Mouse (Mus musculus): Measurements from ENCODE around the gene Spred2.
"Not testable (repeated sequence)": the region's sequence is repeated elsewhere in the genome, so short reads cannot be mapped to it uniquely, and the experiment has no call there.

Spred2 gene

DNA sequence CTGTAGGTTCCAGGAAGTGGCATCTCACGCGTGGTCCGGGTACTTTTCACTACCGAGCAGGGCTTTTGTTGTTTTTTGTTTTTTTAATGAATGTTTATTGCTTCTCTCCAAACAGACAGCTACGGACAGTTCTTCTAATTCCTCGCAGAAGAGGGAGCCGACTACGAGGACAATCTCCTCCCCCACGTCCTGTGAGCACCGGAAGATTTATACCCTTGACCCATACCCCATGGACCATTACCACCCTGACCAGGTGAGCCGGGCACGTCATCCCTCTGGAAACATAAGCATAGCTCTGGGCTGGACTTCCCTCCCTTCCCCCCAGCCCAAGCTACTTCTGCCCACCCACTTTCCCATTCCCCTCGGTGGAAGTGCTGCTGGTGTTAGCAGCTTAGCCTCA, 93.8 kb downstream of the Spred2 start:
- DNase-seq (ENCODE audit: low read depth, low spot score) = no peak

- DNase-seq (ENCODE audit: low read depth, low spot score) = no peak
Observed at GRCm38 (mm10) chr11:20018905-20019304, 94.7 kb downstream of the Spred2 start.

DNA sequence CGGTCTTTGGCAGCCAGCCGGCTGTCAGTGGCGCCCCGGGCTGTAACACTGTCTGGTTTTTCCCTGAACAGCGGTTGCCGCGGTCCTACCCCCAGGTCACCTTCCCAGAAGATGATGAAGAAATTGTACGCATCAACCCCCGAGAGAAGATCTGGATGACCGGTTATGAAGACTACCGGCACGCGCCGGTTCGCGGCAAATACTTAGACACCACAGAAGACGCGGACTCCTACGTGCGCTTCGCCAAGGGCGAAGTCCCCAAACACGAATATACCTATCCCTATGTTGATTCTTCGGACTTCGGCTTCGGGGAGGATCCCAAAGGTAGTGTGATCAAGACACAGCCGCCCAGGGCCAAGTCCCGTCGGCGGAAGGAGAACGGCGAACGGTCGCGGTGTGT, 96.5 kb downstream of the Spred2 start:
- DNase-seq (ENCODE audit: low read depth, low spot score) = no peak

- DNase-seq (ENCODE audit: low read depth, low spot score) = no peak
Observed at GRCm38 (mm10) chr11:20022462-20022861, 98.3 kb downstream of the Spred2 start.

DNA sequence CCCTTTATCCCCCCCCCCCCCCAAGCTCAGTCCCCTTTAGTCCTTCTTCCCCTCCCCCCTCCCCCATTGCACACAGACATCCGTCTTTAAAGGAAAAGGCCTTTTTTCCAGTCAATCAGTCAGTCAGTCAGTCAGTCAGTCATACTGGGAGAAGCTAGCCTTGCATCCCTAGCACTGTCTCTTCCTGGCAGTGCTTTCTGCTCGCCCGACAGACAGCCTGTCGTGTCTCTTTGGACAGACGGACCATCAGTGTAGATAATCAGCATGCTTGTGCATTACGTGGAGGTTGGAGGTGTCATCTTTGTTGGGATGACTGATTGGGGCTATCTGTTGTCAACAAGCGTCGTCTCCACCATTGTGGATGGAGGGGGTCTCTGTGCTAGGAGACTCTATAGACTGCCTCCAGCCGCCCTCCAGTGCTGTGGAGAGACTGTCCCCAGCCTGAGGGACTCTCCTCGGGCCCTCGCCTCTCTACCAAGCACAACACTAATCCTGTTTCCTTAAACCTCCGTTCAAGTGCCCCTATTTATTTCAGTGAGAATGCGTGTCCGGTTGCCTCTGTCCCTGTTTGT, 98.8 kb downstream of the Spred2 start:
- DNase-seq (ENCODE audit: low read depth, low spot score) = no peak

GRCm38 (mm10) chr11:20025899-20026298, 101.7 kb downstream of the Spred2 start:
- DNase-seq (ENCODE audit: low read depth, low spot score) = no peak

- DNase-seq (ENCODE audit: low read depth, low spot score) = no peak
Observed at GRCm38 (mm10) chr11:20027719-20028118, 103.5 kb downstream of the Spred2 start.

- no peak for DNase-seq (ENCODE audit: low read depth, low spot score)
Observed at GRCm38 (mm10) chr11:20028396-20028795, 104.2 kb downstream of the Spred2 start.

GRCm38 (mm10) chr11:20029014-20029413, 104.8 kb downstream of the Spred2 start:
- DNase-seq (ENCODE audit: low read depth, low spot score) = no peak

DNA sequence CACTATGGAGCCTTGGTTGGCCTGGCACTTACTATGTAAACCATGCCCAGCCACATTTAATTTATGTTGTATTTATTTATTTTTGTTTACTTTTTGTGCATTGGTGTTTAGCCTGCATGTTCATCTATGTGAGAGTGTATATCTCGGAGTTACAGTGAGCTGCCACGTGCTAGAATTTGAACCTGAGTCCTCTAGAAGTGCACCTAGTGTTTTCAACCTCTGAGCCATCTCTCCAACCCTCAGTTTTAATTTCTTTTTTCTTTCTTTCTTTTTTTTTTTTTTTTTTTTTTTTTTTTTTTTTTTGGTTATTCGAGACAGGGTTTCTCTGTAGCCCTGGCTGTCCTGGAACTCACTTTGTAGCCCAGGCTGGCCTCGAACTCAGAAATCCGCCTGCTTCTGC, 106.8 kb downstream of the Spred2 start:
- DNase-seq (ENCODE audit: low read depth, low spot score) = not testable (repeated sequence)

- DNase-seq (ENCODE audit: low read depth, low spot score) = no peak
Observed at GRCm38 (mm10) chr11:20031536-20031935, 107.4 kb downstream of the Spred2 start.

DNA sequence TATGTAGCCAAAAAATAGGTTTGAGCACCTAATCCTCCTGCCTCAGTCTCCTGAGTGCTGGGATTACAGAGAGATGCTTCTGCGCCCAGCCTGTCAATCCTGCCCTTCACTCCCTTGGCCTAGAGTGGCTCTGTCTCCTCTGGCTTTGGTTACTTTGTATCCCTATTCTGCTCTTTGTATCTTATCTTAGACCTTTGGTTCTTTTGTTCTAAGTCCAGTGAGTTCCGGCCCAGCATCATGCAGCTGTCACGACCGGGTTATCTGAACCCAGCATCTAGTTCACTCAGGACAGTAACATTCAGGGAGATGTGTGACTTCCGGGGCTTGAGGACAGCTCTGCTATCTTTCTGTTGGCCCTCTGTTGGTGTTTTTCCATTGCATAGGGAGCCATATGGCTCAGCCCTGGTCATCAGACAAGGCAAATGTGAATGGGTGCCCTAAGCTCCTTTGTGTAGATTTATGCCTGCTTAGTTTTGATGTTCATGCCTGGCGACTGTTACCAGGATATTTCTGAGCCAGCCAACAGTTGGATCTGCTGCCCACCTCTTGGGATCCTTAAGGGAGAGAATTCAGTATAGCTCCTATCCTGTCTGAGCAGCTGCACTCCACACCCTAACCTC, 109.5 kb downstream of the Spred2 start:
- no peak for DNase-seq (ENCODE audit: low read depth, low spot score)

- DNase-seq (ENCODE audit: low read depth, low spot score) = no peak
Observed at GRCm38 (mm10) chr11:20034337-20034947, 110.3 kb downstream of the Spred2 start.

- no peak for DNase-seq (ENCODE audit: low read depth, low spot score)
Observed at GRCm38 (mm10) chr11:20035343-20035928, 111.3 kb downstream of the Spred2 start.

- DNase-seq (ENCODE audit: low read depth, low spot score) = no peak
Observed at GRCm38 (mm10) chr11:20035972-20036371, 111.8 kb downstream of the Spred2 start.

- DNase-seq (ENCODE audit: low read depth, low spot score) = no peak
Observed at GRCm38 (mm10) chr11:20037739-20038138, 113.6 kb downstream of the Spred2 start.

- DNase-seq (ENCODE audit: low read depth, low spot score) = no peak
Observed at GRCm38 (mm10) chr11:20038723-20039122, 114.5 kb downstream of the Spred2 start.

DNA sequence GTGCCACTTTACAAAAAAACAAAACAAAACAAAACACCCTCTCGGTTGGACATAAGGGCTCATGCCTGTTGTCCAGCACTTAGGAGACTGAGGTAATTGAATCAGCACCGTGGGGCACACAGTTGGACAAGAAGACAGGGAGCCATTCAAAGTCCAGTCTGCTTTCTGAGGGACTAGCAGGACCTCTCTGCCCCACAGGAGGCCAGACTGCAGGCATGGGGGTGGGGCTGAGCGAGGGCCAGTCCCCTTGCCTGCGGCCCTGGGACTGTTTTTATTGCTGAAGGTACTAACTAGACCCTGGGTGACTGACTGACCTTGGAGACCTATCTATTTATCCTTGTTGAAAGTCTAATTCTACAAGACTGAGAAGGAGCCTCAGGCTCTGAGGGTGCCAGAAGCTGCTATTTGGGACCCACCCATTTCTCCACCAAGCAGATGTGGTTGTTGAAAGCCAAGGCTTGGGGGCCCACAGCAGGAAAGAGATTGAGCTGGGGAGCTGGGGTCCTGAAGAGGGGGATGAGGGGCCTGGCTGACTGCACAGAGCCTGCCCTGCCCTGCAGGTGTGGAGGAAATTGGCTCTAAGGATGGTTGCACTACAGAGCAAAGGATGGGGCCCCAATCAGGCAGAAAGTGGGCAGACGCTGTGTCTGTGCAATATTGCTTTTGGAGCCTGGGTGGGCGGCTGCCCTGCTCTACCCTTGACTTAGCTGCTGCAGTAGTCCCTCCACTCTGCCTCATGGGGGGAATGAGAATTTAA, 117.2 kb downstream of the Spred2 start:
- DNase-seq (ENCODE audit: low read depth, low spot score) = no peak

DNA sequence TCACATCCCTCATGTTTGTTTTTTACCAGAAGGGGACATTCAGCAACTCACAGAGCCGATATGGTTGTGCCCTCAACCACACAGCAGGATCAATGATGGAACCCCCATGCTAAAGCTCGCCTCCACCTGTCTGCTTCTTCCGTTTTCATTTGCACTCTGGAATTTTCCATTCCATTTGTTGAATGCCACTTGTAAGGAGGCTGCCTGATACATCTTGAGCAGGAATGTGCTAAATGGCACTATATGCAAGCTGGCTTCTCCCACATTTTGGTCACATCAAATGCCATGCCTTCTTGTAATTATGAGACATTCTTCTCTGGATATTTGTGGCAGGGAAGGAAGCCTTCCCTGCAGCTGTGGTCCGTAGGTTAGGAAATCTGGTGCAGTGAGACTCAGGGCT, 117.9 kb downstream of the Spred2 start:
- DNase-seq (ENCODE audit: low read depth, low spot score) = no peak

- no peak for DNase-seq (ENCODE audit: low read depth, low spot score)
Observed at GRCm38 (mm10) chr11:20043256-20043655, 119.1 kb downstream of the Spred2 start.

- DNase-seq (ENCODE audit: low read depth, low spot score) = no peak
Observed at GRCm38 (mm10) chr11:20045586-20045985, 121.4 kb downstream of the Spred2 start.

Data from retina, postnatal 7 days (tissue).